Mouse (Mus musculus) layer of hippocampus, postnatal 14 days (tissue): ENCODE data around the gene Entpd3. TPM values are rescaled to one million over a fixed set of nuclear protein-coding genes. Genes with fewer than 3 reads are reported as not detected.
"Not testable (repeated sequence)": the region's sequence is repeated elsewhere in the genome, so short reads cannot be mapped to it uniquely, and the experiment has no call there.

Experiments used
- DNase-seq, 2 experiments: peaks; one replicate each; pipeline ENCODE4 v3.0.0; 2021 to 2022; ENCODE audit warnings: low spot score in 2 of 2, mixed read lengths in 1 of 2
- total RNA-seq, 2 experiments: library from RNA; stranded (reverse); gene quantifications; 2 replicates each; pipeline ENCODE4 v1.2.3; 2021

Entpd3 gene
- total RNA-seq, 2 experiments from 2014 or later, result 4.7 to 5.1 TPM

GRCm38 (mm10) chr9:120532691-120533090 is 6.9 kb upstream of the Entpd3 start:
- DNase-seq, result no peak

GRCm38 (mm10) chr9:120533446-120533950 is 6.1 kb upstream of the Entpd3 start:
- not testable (repeated sequence) for DNase-seq

- DNase-seq, result no peak
These were observed 1.8 kb downstream of the Entpd3 start for GRCm38 (mm10) chr9:120541411-120541810.

- no peak for DNase-seq
These were observed 2.6 kb downstream of the Entpd3 start for GRCm38 (mm10) chr9:120542241-120542640.

GRCm38 (mm10) chr9:120545994-120546393 is 6.4 kb downstream of the Entpd3 start:
- DNase-seq, result no peak

GRCm38 (mm10) chr9:120546482-120546881 is 6.9 kb downstream of the Entpd3 start:
- DNase-seq, result no peak

- DNase-seq, result no peak
These were observed 7.5 kb downstream of the Entpd3 start for GRCm38 (mm10) chr9:120547026-120547668.

- no peak for DNase-seq
These were observed 11.2 kb downstream of the Entpd3 start for GRCm38 (mm10) chr9:120550778-120551177.

GRCm38 (mm10) chr9:120563590-120563989 is 24.0 kb downstream of the Entpd3 start:
- no peak for DNase-seq

- no peak for DNase-seq
These were observed 24.6 kb downstream of the Entpd3 start for GRCm38 (mm10) chr9:120564247-120564646.

- DNase-seq, result no peak
These were observed 26.8 kb downstream of the Entpd3 start for GRCm38 (mm10) chr9:120566384-120566783.

- DNase-seq, result no peak
These were observed 29.3 kb downstream of the Entpd3 start for GRCm38 (mm10) chr9:120568917-120569316.

- DNase-seq, result peak; percentile 44 to 61
These were observed 30.2 kb downstream of the Entpd3 start for GRCm38 (mm10) chr9:120569721-120570333.

- DNase-seq, result no peak
These were observed 30.7 kb downstream of the Entpd3 start for GRCm38 (mm10) chr9:120570334-120570725.

- peak; percentile 97 to 98 for DNase-seq
These were observed 31.3 kb downstream of the Entpd3 start, which contains the start of gene Rpl14 for GRCm38 (mm10) chr9:120570741-120571592. Gene Rpl14 (plus strand): TSS chr9:120571444.

GRCm38 (mm10) chr9:120571593-120572385 is 32.2 kb downstream of the Entpd3 start:
- DNase-seq, result no peak

- no peak for DNase-seq
These were observed 36.4 kb downstream of the Entpd3 start for GRCm38 (mm10) chr9:120575748-120576661.

- no peak for DNase-seq
These were observed 37.0 kb downstream of the Entpd3 start for GRCm38 (mm10) chr9:120576662-120577013.

GRCm38 (mm10) chr9:120577133-120577651 is 37.6 kb downstream of the Entpd3 start:
- DNase-seq, result peak; percentile 70 to 86
